1 mouse cellular context compared by ENCODE assay signal in the genomic region with DNA sequence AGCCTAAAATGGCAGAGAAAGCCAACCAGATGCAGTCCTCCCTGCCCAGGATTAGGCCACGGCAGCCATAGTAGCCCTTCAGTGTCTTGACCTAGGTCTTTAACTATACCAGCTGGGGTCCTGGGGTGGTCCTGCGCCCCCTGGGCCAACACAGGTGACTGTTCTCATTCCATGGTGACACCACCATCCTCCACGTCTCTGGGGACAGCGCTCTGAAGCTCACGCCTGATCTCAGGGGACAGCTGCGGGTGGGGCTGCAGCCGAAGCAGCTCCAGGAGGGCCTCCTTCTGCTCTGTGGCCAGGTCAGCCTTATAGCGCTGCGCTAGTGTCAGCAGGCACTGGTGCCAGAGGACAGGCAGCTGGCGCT.
TF ChIP-seq lines count a peak whose summit lies in the region.

No protein-coding gene starts in this region.

TF ChIP-seq in ES-E14, 5 proteins besides CTCF, POLR2A, EP300 and RAD21:
- no peak for TF ChIP-seq HCFC1 (IDR thresholded peaks at IDR 0.05; ENCODE audit: borderline replicate concordance, insufficient read depth, low read length)
- TF ChIP-seq CHD2 (IDR thresholded peaks at IDR 0.05; ENCODE audit: low read depth, low read length): no peak
- no peak for TF ChIP-seq MAFK (IDR thresholded peaks at IDR 0.05; ENCODE audit: insufficient read depth, low read depth, low read length)
- no peak for TF ChIP-seq ZNF384 (IDR thresholded peaks at IDR 0.05; ENCODE audit: low read depth, low read length)
- no peak for TF ChIP-seq ZC3H11A (IDR thresholded peaks at IDR 0.05; ENCODE audit: borderline replicate concordance, low read depth, low read length)
